Mouse (Mus musculus) effector memory CD4-positive, alpha-beta T cell, adult 7 months (primary cell): ENCODE data around the gene Crispld2. TPM values are rescaled to one million over a fixed set of nuclear protein-coding genes. Genes with fewer than 3 reads are reported as not detected.

ENCODE experiments used
- polyA plus RNA-seq: library from polyadenylated mRNA; unstranded; fragments of 100-300 nt; shearing (Covaris generic); gene quantifications from one replicate; pipeline ENCODE4 v1.2.1, GENCODE M21; 2017

The Crispld2 gene
- 0.39 TPM for polyA plus RNA-seq

DNA sequence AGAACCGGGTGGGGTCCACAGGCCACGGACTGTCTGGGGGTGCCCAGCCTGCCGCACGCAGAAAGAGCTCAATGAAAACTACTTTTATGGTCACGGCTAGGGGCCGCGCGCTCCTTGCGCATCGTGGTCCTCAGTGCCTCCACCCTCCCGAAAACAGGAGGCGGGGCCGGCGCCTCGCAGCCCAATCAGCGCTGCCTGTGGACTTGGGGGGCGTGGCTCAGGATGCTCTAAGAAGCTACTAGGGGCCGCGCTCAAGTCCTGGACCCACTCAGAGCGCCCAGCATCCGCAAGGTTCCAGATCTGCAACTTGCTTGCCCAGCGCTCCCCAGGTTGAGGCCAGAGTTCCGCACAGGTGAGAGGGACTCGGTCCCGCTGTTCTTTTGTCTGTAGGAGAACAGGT, at the start of gene Crispld2:
Crispld2 (plus strand) TSS at position 190 of the 400 bp plus-strand sequence.

DNA sequence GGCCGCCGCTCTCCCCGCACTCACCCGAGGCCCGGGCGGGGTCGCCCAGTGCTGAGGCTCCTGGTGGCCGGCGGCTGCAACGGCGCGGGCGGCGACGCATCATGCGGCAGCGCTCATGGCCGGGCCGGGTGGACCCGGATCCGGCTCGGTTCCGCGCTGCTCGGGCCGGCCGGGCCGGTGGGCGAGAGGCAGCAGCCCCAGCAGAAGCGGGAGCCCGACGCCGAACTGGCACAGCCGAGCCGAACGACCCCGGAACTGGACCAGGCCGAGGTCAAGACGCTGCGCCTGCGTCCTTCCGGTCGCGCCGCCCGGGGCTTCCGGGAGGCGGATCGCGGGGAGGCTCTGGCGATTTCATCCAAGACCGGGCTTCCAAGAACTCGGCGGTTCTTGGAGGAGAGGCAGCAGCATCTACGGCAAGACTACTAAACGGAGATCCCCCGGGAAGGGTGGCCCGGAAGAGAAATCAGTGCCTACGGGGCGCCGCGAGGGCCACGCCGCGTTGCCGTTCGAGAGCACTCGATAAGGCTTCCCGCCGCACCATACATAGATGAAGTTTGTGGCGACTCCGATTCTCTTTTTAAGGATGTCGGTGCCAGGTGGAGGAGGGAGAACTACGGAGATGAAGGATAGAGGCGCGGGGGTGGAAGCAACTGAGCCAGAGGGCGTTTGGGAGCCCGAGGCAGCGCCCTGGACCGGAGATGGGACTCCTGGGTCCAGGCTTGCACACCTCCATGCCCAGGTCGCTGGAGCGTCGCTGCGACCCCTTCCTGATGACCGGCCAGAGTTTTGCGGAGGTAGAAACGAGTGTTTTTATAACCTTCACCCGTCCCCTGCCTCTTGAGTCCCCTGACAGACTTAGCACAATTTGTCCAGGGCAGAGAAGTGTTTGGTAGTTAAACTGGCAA, 109.1 kb downstream of the Crispld2 start, which contains the start of gene Zdhhc7:
Zdhhc7 (minus strand) TSS at position 415 of the 905 bp plus-strand sequence.

Other genes with a start within 250 kb of the Crispld2 start
- 1.7 TPM for gene Tldc1, start 214.0 kb upstream of the Crispld2 start, polyA plus RNA-seq
- gene Cotl1, start 151.9 kb upstream of the Crispld2 start, polyA plus RNA-seq: 231 TPM
- gene Klhl36, start 130.2 kb upstream of the Crispld2 start, polyA plus RNA-seq: 8.6 TPM
- gene Usp10, start 82.1 kb upstream of the Crispld2 start, polyA plus RNA-seq: 106 TPM
- 2.2 TPM for gene Gm20388, start 81.6 kb upstream of the Crispld2 start, polyA plus RNA-seq
- 38.5 TPM for gene Zdhhc7, start 109.0 kb downstream of the Crispld2 start, polyA plus RNA-seq
- gene 6430548M08Rik, start 121.7 kb downstream of the Crispld2 start, polyA plus RNA-seq: 1.6 TPM
- gene Fam92b, start 185.0 kb downstream of the Crispld2 start, polyA plus RNA-seq: not detected
- gene Gse1, start 236.0 kb downstream of the Crispld2 start, polyA plus RNA-seq: 9.3 TPM